Mouse (Mus musculus) bone marrow macrophage, adult 2 months (primary cell): ENCODE measurements around the gene Dcst2.
A peak's percentile ranks its signal among the peaks of the same experiment; 100 is the strongest.

ENCODE experiments used
- CTCF ChIP-seq: IDR thresholded peaks from 2 replicates; pipeline ENCODE4 v1.5.1; 2012; ENCODE audit warnings: low read depth, mild to moderate bottlenecking, low read length, moderate library complexity
- POLR2A ChIP-seq: IDR thresholded peaks from 2 replicates; pipeline ENCODE4 v1.6.1; 2012; ENCODE audit warnings: mild to moderate bottlenecking, low read depth, low read length, borderline replicate concordance

GRCm38 (mm10) chr3:89354816-89355511, 6.8 kb upstream of the Dcst2 start:
- peak; percentile 67 for TF ChIP-seq CTCF
- TF ChIP-seq POLR2A, result no peak
